Mouse (Mus musculus) lung, postnatal 0 days (tissue): Measurements from ENCODE around the gene Prkcd.

Experiments used
- CTCF ChIP-seq: IDR thresholded peaks from 2 replicates; pipeline ENCODE4 v1.5.1; 2016; ENCODE audit warnings: antibody characterized with exemption, mild to moderate bottlenecking
- EP300 ChIP-seq: IDR thresholded peaks from 2 replicates; pipeline ENCODE4 v1.6.1; 2016; ENCODE audit warnings: antibody characterized with exemption, mild to moderate bottlenecking, control low read depth

- TF ChIP-seq CTCF (no peak), EP300 (no peak)
Observed at GRCm38 (mm10) chr14:30638009-30638408, 12.0 kb upstream of the Prkcd start.
